Mouse (Mus musculus) heart, postnatal 4 days (tissue): Measurements from ENCODE around the gene Prss53. TPM values are rescaled to one million over a fixed set of nuclear protein-coding genes. Genes with fewer than 3 reads are reported as not detected.

Experiments
- DNase-seq: peaks from one replicate; pipeline ENCODE4 v3.0.0; 2021
- total RNA-seq, 2 experiments: library from RNA; stranded (reverse); gene quantifications; 2 replicates each; pipeline ENCODE4 v1.2.3; 2021

The Prss53 gene
- total RNA-seq: 1 to 10 TPM in 1 of 2 experiments, under 1 TPM in 1; 0.88 to 1.1 TPM

GRCm38 (mm10) chr7:127890798-127891197 lies at the start of gene Prss53:
Prss53 (minus strand) TSS chr7:127890970.
- no peak for DNase-seq

- no peak for DNase-seq
Measured at GRCm38 (mm10) chr7:127936216-127936884, 45.6 kb upstream of the Prss53 start.

GRCm38 (mm10) chr7:127935748-127936159 lies 45.0 kb upstream of the Prss53 start:
- no peak for DNase-seq

- peak; percentile 97 for DNase-seq
Measured at GRCm38 (mm10) chr7:127935028-127935722, 44.4 kb upstream of the Prss53 start.

GRCm38 (mm10) chr7:127934075-127934474 lies 43.3 kb upstream of the Prss53 start:
- no peak for DNase-seq

GRCm38 (mm10) chr7:127932273-127933031 lies 41.7 kb upstream of the Prss53 start:
- no peak for DNase-seq

- peak; percentile 45 for DNase-seq
Measured at GRCm38 (mm10) chr7:127931351-127932135, 40.8 kb upstream of the Prss53 start.

GRCm38 (mm10) chr7:127930636-127931035 lies 39.9 kb upstream of the Prss53 start:
- DNase-seq: no peak

GRCm38 (mm10) chr7:127929923-127930322 lies 39.2 kb upstream of the Prss53 start, which contains the start of gene Prss8:
Prss8 (minus strand) TSS chr7:127930104.
- no peak for DNase-seq

- DNase-seq: no peak
Measured at GRCm38 (mm10) chr7:127928596-127928995, 37.8 kb upstream of the Prss53 start.

GRCm38 (mm10) chr7:127927726-127928125 lies 37.0 kb upstream of the Prss53 start:
- DNase-seq: no peak

- DNase-seq: no peak
Measured at GRCm38 (mm10) chr7:127926846-127927245, 36.1 kb upstream of the Prss53 start.

- no peak for DNase-seq
Measured at GRCm38 (mm10) chr7:127926066-127926465, 35.3 kb upstream of the Prss53 start.

GRCm38 (mm10) chr7:127925252-127925651 lies 34.5 kb upstream of the Prss53 start:
- DNase-seq: no peak

- no peak for DNase-seq
Measured at GRCm38 (mm10) chr7:127923714-127924113, 32.9 kb upstream of the Prss53 start.

GRCm38 (mm10) chr7:127922451-127923275 lies 31.9 kb upstream of the Prss53 start:
- no peak for DNase-seq

GRCm38 (mm10) chr7:127921516-127921915 lies 30.7 kb upstream of the Prss53 start:
- DNase-seq: no peak

- DNase-seq: no peak
Measured at GRCm38 (mm10) chr7:127919290-127919689, 28.5 kb upstream of the Prss53 start.

GRCm38 (mm10) chr7:127918203-127918602 lies 27.4 kb upstream of the Prss53 start:
- peak; percentile 51 for DNase-seq

- no peak for DNase-seq
Measured at GRCm38 (mm10) chr7:127915293-127915692, 24.5 kb upstream of the Prss53 start.

- DNase-seq: no peak
Measured at GRCm38 (mm10) chr7:127912938-127913337, 22.2 kb upstream of the Prss53 start.
